Mouse (Mus musculus): ENCODE data around the gene Chac2. TPM values are rescaled to one million over a fixed set of nuclear protein-coding genes. Genes with fewer than 3 reads are reported as not detected.

Chac2 gene
- total RNA-seq, 2 experiments from 2014 or later, result 6.4 to 22.8 TPM

Other genes with a start within 250 kb of the Chac2 start
- gene Psme4, start 214.6 kb downstream of the Chac2 start, total RNA-seq (2015), result 51.9 and 60.5 TPM in 2 replicates
- gene Psme4, start 214.6 kb downstream of the Chac2 start, total RNA-seq (2017), result 52.5 and 54.8 TPM in 2 replicates
- not detected in 2 replicates for gene Gpr75, start 101.0 kb downstream of the Chac2 start, total RNA-seq (2015)
- not detected in 2 replicates for gene Gpr75, start 101.0 kb downstream of the Chac2 start, total RNA-seq (2017)
- gene Asb3, start 100.9 kb downstream of the Chac2 start, total RNA-seq (2015), result 14.5 and 16.8 TPM in 2 replicates
- gene Asb3, start 100.9 kb downstream of the Chac2 start, total RNA-seq (2017), result 11.3 and 19.1 TPM in 2 replicates
- gene Erlec1, start 32.0 kb downstream of the Chac2 start, total RNA-seq (2015), result 36.9 and 37.6 TPM in 2 replicates
- gene Erlec1, start 32.0 kb downstream of the Chac2 start, total RNA-seq (2017), result 19.6 and 29.1 TPM in 2 replicates
- not detected in 2 replicates for gene Gm17332, start 196.1 kb upstream of the Chac2 start, total RNA-seq (2015)
- not detected in 2 replicates for gene Gm17332, start 196.1 kb upstream of the Chac2 start, total RNA-seq (2017)

All from megakaryocyte, adult 5-6 weeks (primary cell).